Mouse (Mus musculus) intestine, embryonic 14.5 days (tissue): ENCODE measurements around the gene Edem3. TPM values are rescaled to one million over a fixed set of nuclear protein-coding genes. Genes with fewer than 3 reads are reported as not detected.

Experiments used
- polyA plus RNA-seq: library from polyadenylated mRNA; unstranded; fragments of >200 nt; fragmentation: Nextera tagmentation; extraction: Ambion mirVana; gene quantifications from 2 replicates; pipeline ENCODE4 v1.2.1, GENCODE M21; 2014

The Edem3 gene
- polyA plus RNA-seq, 1 experiment from 2014 or later = 17.1 TPM

Other genes with a start within 250 kb of the Edem3 start
- 4.3 and 5.2 TPM in 2 replicates for gene Fam129a, start 184.2 kb upstream of the Edem3 start, polyA plus RNA-seq